Mouse (Mus musculus) hindbrain, embryonic 16.5 days (tissue): ENCODE results near the gene Rbak. TPM values are rescaled to one million over a fixed set of nuclear protein-coding genes. Genes with fewer than 3 reads are reported as not detected.
"Not testable (repeated sequence)": the region's sequence is repeated elsewhere in the genome, so short reads cannot be mapped to it uniquely, and the experiment has no call there.

Source experiments
- ATAC-seq: fragments of 200-750 bp; cut with Nextera tagmentation; 2 replicates; pipeline ENCODE4 v1.8.0; 2017; ENCODE audit warnings: moderate TSS enrichment, moderate library complexity
- H3K27ac ChIP-seq: fragments of 300-500 bp; sonication (generic); 2 replicates; pipeline ENCODE4 v1.5.1; 2014; ENCODE audit warnings: low read depth, mild to moderate bottlenecking, control low read depth, low read length, moderate library complexity
- H3K27me3 ChIP-seq: fragments of 300-500 bp; sonication (generic); replicated peaks from 2 replicates; pipeline ENCODE4 v1.6.1; 2014; ENCODE audit warnings: low read length; ENCODE audit not compliant: control insufficient read depth, insufficient read depth
- H3K36me3 ChIP-seq: fragments of 300-500 bp; sonication (generic); 2 replicates; pipeline ENCODE4 v1.6.1; 2014; ENCODE audit warnings: mild to moderate bottlenecking, low read length, moderate library complexity, mixed read lengths; ENCODE audit not compliant: control insufficient read depth, insufficient read depth
- H3K4me1 ChIP-seq: fragments of 300-500 bp; sonication (generic); 2 replicates; pipeline ENCODE4 v1.6.1; 2014; ENCODE audit warnings: low read depth, low read length; ENCODE audit not compliant: control insufficient read depth, insufficient read depth
- H3K4me2 ChIP-seq: fragments of 300-500 bp; sonication (generic); 2 replicates; pipeline ENCODE4 v1.6.1; 2014; ENCODE audit warnings: mild to moderate bottlenecking, low read length, control low read depth, moderate library complexity
- H3K4me3 ChIP-seq: fragments of 300-500 bp; sonication (generic); 2 replicates; pipeline ENCODE4 v1.5.1; 2014; ENCODE audit warnings: mild to moderate bottlenecking, low read length, control low read depth, moderate library complexity
- H3K9ac ChIP-seq: fragments of 300-500 bp; sonication (generic); 2 replicates; pipeline ENCODE4 v1.6.1; 2014; ENCODE audit warnings: low read depth, mild to moderate bottlenecking, control low read depth, low read length, moderate library complexity
- H3K9me3 ChIP-seq: fragments of 300-500 bp; sonication (generic); 2 replicates; pipeline ENCODE4 v1.6.1; 2014; ENCODE audit warnings: mild to moderate bottlenecking, low read length, moderate library complexity; ENCODE audit not compliant: control insufficient read depth
- WGBS: fragments of 180-500 bp; shearing (Covaris S2); extraction: QIAGEN DNeasy Blood & Tissue Kit; methylation state at CpG from one replicate; pipeline ENCODE4 v1.1.7; 2014; 5-methylcytosine and 5-hydroxymethylcytosine counted together
- polyA plus RNA-seq: library from polyadenylated mRNA; unstranded; fragments of >200 nt; fragmentation: Nextera tagmentation; extraction: Ambion mirVana; gene quantifications from 2 replicates; pipeline ENCODE4 v1.2.1, GENCODE M21; 2015

Gene Rbak
- polyA plus RNA-seq, 1 experiment from 2014 or later, result 9.6 TPM

- H3K27ac ChIP-seq, result no peak overlapping the region
- no peaks in the 10 kb centered on the region for H3K36me3 ChIP-seq
- H3K4me1 ChIP-seq, result no peaks in the 10 kb centered on the region
- no peak for ATAC-seq
- H3K4me2 ChIP-seq, result no peak overlapping the region
- 92% methylated on average over 8 of the region's 8 CpGs for WGBS
- H3K9me3 ChIP-seq, result no peaks in the 10 kb centered on the region
- no peak overlapping the region for H3K9ac ChIP-seq
- H3K4me3 ChIP-seq, result no peak overlapping the region
- no peaks in the 10 kb centered on the region for H3K27me3 ChIP-seq
These were observed 12.2 kb upstream of the Rbak start for GRCm38 (mm10) chr5:143192806-143193205.

- WGBS, result no CpG with 5 or more reads among the region's 1 CpGs
- H3K4me1 ChIP-seq, H3K27me3 ChIP-seq, H3K36me3 ChIP-seq, H3K9me3 ChIP-seq, H3K4me3 ChIP-seq, H3K27ac ChIP-seq, H3K9ac ChIP-seq, ATAC-seq, H3K4me2 ChIP-seq: not testable (repeated sequence)
These were observed 7.4 kb upstream of the Rbak start for GRCm38 (mm10) chr5:143188014-143188413.

- no peak for ATAC-seq
- Histone ChIP-seq H3K27ac (no peak overlapping the region), H3K4me2 (peak overlapping the region; percentile 70), H3K4me3 (0 out of 2 replicates have a peak overlapping the region, but pooled peaks have one; percentile 96), H3K9ac (no peak overlapping the region), H3K9me3 (no peaks in the 10 kb centered on the region; the same call in 1 of the 2 replicates), H3K27me3 (no peaks in the 10 kb centered on the region), H3K4me1 (peaks cover 11% of the 10 kb centered on the region), H3K36me3 (peaks cover 40% of the 10 kb centered on the region)
- WGBS, result 35% methylated on average over 6 of the region's 6 CpGs
These were observed 1.4 kb downstream of the Rbak start for GRCm38 (mm10) chr5:143179179-143179578.

DNA sequence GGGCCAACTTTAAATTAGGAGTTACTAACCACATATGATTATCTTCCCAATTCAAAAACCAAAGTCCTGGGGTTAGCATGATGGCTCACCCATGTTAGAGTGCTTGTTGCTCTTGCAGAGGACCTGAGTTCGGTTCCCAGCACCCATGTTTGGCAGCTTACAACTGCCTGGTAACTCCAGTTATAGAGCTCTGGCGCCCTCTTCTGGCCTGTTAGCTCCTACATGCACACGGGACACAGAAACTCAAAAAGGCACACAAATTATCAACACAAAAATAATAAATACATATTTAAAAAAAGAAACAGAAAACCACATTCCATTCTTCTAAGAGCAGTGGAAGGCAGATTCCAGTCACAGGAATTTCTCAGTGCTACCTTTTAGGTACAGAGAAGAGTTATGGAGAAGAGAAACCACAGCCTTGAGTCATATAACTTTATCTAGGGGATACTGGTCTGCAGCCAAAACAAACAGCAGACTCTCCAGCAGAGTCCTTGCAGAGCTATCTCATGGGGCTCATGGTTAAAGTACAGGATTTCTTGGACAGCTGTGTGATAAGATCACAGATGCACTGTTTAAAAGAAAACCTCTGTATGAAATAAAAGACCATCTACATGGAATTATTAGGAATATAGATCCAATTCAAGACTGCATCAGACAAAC lies 2.9 kb downstream of the Rbak start:
- no peak for ATAC-seq
- 94% methylated on average over 3 of the region's 3 CpGs for WGBS

GRCm38 (mm10) chr5:143175970-143176369 lies 4.6 kb downstream of the Rbak start:
- Histone ChIP-seq H3K4me1 (peaks cover 11% of the 10 kb centered on the region), H3K9me3 (peaks cover 5% of the 10 kb centered on the region), H3K27me3 (no peaks in the 10 kb centered on the region), H3K4me3 (no peak overlapping the region), H3K36me3 (peaks cover 67% of the 10 kb centered on the region), H3K9ac (no peak overlapping the region), H3K27ac (no peak overlapping the region), H3K4me2 (no peak overlapping the region)
- ATAC-seq, result no peak
- 94% methylated on average over 4 of the region's 4 CpGs for WGBS

More for the DNA sequence above, 2.9 kb downstream of the Rbak start:
- Histone ChIP-seq H3K27me3 (no peaks in the 10 kb centered on the region), H3K36me3 (peaks cover 55% of the 10 kb centered on the region), H3K27ac (no peak overlapping the region), H3K9me3 (peaks cover 5% of the 10 kb centered on the region), H3K4me2 (no peak overlapping the region), H3K4me1 (peaks cover 11% of the 10 kb centered on the region), H3K4me3 (no peak overlapping the region), H3K9ac (no peak overlapping the region)

GRCm38 (mm10) chr5:143165508-143166070 lies 15.0 kb downstream of the Rbak start:
- Histone ChIP-seq H3K4me1 (no peaks in the 10 kb centered on the region), H3K9me3 (no peaks in the 10 kb centered on the region), H3K4me2 (no peak overlapping the region), H3K9ac (no peak overlapping the region), H3K4me3 (no peak overlapping the region), H3K36me3 (no peaks in the 10 kb centered on the region), H3K27me3 (peaks cover 3% of the 10 kb centered on the region; the same call in 1 of the 2 replicates), H3K27ac (no peak overlapping the region)
- ATAC-seq, result no peak
- 14% methylated on average over 18 of the region's 18 CpGs for WGBS

GRCm38 (mm10) chr5:143155534-143155933 lies 25.0 kb downstream of the Rbak start:
- ATAC-seq, result no peak
- H3K9me3 ChIP-seq, result no peaks in the 10 kb centered on the region; the same call in none of the 2 replicates
- H3K4me3 ChIP-seq, result no peak overlapping the region
- no peak overlapping the region for H3K9ac ChIP-seq
- WGBS, result 90% methylated on average over 3 of the region's 3 CpGs
- peaks cover 19% of the 10 kb centered on the region for H3K27me3 ChIP-seq
- H3K27ac ChIP-seq, result no peak overlapping the region
- no peak overlapping the region for H3K4me2 ChIP-seq
- H3K36me3 ChIP-seq, result no peaks in the 10 kb centered on the region
- no peaks in the 10 kb centered on the region; the same call in 1 of the 2 replicates for H3K4me1 ChIP-seq

DNA sequence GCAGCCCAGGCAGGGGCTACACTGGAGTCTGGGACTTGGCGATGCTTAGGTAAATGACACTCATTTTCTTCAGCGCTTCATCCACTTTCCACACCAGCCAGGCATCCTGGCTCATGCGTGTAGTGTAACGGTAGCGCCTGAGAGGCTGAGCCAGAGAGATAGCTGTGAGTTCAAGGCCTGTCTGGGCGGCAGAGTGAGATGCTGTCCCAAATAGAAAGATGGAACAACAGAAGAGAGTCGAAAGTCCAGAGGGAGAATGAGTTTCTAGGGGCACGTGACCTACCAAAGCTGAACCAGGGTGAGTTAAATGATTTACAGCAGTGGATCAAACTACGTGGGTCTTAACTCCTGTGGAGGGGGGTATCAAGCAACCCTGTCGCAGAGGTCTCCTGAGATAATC lies 26.8 kb downstream of the Rbak start:
- WGBS, result 91% methylated on average over 10 of the region's 10 CpGs

GRCm38 (mm10) chr5:143150044-143150443 lies 30.5 kb downstream of the Rbak start:
- Histone ChIP-seq H3K27ac (no peak overlapping the region), H3K4me2 (no peak overlapping the region), H3K9ac (no peak overlapping the region), H3K36me3 (no peaks in the 10 kb centered on the region), H3K4me1 (no peaks in the 10 kb centered on the region), H3K27me3 (no peaks in the 10 kb centered on the region), H3K9me3 (no peaks in the 10 kb centered on the region; the same call in 1 of the 2 replicates), H3K4me3 (no peak overlapping the region)
- ATAC-seq, result no peak
- WGBS, result 85% methylated on average over 2 of the region's 2 CpGs

More for the DNA sequence above, 26.8 kb downstream of the Rbak start:
- Histone ChIP-seq H3K27me3 (peaks cover 17% of the 10 kb centered on the region), H3K4me2 (no peak overlapping the region), H3K9me3 (no peaks in the 10 kb centered on the region; the same call in none of the 2 replicates), H3K27ac (no peak overlapping the region), H3K4me3 (no peak overlapping the region), H3K36me3 (no peaks in the 10 kb centered on the region), H3K4me1 (no peaks in the 10 kb centered on the region; the same call in 1 of the 2 replicates), H3K9ac (no peak overlapping the region)
- no peak for ATAC-seq
